Mouse (Mus musculus): ENCODE data around the gene Pabpc6. TPM values are rescaled to one million over a fixed set of nuclear protein-coding genes. Genes with fewer than 3 reads are reported as not detected.

The Pabpc6 gene
- polyA plus RNA-seq, 1 experiment from 2014 or later = not detected

GRCm38 (mm10) chr17:9627011-9627410 lies 42.5 kb downstream of the Pabpc6 start:
- Histone ChIP-seq H3K9ac (ENCODE audit: low read depth, low read length) (no peak overlapping the region), H3K4me3 (ENCODE audit: low read depth, low read length) (no peak overlapping the region), H3K4me2 (no peak overlapping the region), H3K27ac (ENCODE audit: low read depth, low read length) (no peak overlapping the region), H3K36me3 (ENCODE audit: control insufficient read depth, insufficient read depth, low read length) (no peaks in the 10 kb centered on the region), H3K9me3 (ENCODE audit: control insufficient read depth, low read length) (no peaks in the 10 kb centered on the region), H3K27me3 (replicated peaks; ENCODE audit: control insufficient read depth, insufficient read depth, low read length) (no peaks in the 10 kb centered on the region), H3K4me1 (replicated peaks; ENCODE audit: control insufficient read depth, insufficient read depth, low read length) (no peaks in the 10 kb centered on the region)
- no peak for DNase-seq (ENCODE audit: low spot score)
- ATAC-seq (replicated peaks; ENCODE audit: low FRiP score) = no peak

Other genes with a start within 250 kb of the Pabpc6 start
- 0.69 TPM in 1 of 2 replicates, not detected in the other for gene Gm17728, start 247.7 kb downstream of the Pabpc6 start, polyA plus RNA-seq (2014; fragmentation: Nextera tagmentation; extraction: Ambion mirVana)

Data from liver, embryonic 11.5 days (tissue).